Mouse (Mus musculus) monocyte, adult 2 months (primary cell): ENCODE data around the gene Ccr6.
A peak's percentile ranks its signal among the peaks of the same experiment; 100 is the strongest.

Experiments used
- DNase-seq, 2 experiments: peaks; one replicate each; pipeline ENCODE4 v3.0.0; 2022; ENCODE audit warnings: low spot score in 2 of 2, low read depth in 1 of 2

Gene Ccr6

GRCm38 (mm10) chr17:8282821-8283525 lies 47.1 kb downstream of the Ccr6 start, which contains the start of gene Mpc1:
Gene Mpc1 (plus strand): TSS chr17:8282904.
- DNase-seq: peak in 1 of 2 experiments; percentile 9

- peak; percentile 83 to 90 for DNase-seq
These were observed 47.8 kb downstream of the Ccr6 start for GRCm38 (mm10) chr17:8283526-8284253.

- no peak for DNase-seq
These were observed 48.4 kb downstream of the Ccr6 start for GRCm38 (mm10) chr17:8284254-8284661.

- no peak for DNase-seq
These were observed 49.2 kb downstream of the Ccr6 start for GRCm38 (mm10) chr17:8285056-8285455.

GRCm38 (mm10) chr17:8286987-8287386 lies 51.1 kb downstream of the Ccr6 start:
- no peak for DNase-seq

GRCm38 (mm10) chr17:8289993-8290679 lies 54.3 kb downstream of the Ccr6 start:
- DNase-seq: no peak

GRCm38 (mm10) chr17:8290736-8291135 lies 54.9 kb downstream of the Ccr6 start:
- no peak for DNase-seq

GRCm38 (mm10) chr17:8295825-8296224 lies 60.0 kb downstream of the Ccr6 start:
- no peak for DNase-seq

GRCm38 (mm10) chr17:8296313-8296844 lies 60.5 kb downstream of the Ccr6 start:
- DNase-seq: no peak

GRCm38 (mm10) chr17:8297746-8298145 lies 61.9 kb downstream of the Ccr6 start:
- DNase-seq: no peak

- no peak for DNase-seq
These were observed 62.4 kb downstream of the Ccr6 start for GRCm38 (mm10) chr17:8298281-8298680.

- DNase-seq: no peak
These were observed 63.7 kb downstream of the Ccr6 start for GRCm38 (mm10) chr17:8299524-8299923.

- no peak for DNase-seq
These were observed 65.7 kb downstream of the Ccr6 start for GRCm38 (mm10) chr17:8301515-8301914.

GRCm38 (mm10) chr17:8302772-8303438 lies 67.1 kb downstream of the Ccr6 start:
- no peak for DNase-seq

GRCm38 (mm10) chr17:8303671-8304070 lies 67.8 kb downstream of the Ccr6 start:
- no peak for DNase-seq

- no peak for DNase-seq
These were observed 70.0 kb downstream of the Ccr6 start for GRCm38 (mm10) chr17:8305801-8306200.
